Comparison of ENCODE assay signal across 8 mouse cellular contexts in the genomic region with DNA sequence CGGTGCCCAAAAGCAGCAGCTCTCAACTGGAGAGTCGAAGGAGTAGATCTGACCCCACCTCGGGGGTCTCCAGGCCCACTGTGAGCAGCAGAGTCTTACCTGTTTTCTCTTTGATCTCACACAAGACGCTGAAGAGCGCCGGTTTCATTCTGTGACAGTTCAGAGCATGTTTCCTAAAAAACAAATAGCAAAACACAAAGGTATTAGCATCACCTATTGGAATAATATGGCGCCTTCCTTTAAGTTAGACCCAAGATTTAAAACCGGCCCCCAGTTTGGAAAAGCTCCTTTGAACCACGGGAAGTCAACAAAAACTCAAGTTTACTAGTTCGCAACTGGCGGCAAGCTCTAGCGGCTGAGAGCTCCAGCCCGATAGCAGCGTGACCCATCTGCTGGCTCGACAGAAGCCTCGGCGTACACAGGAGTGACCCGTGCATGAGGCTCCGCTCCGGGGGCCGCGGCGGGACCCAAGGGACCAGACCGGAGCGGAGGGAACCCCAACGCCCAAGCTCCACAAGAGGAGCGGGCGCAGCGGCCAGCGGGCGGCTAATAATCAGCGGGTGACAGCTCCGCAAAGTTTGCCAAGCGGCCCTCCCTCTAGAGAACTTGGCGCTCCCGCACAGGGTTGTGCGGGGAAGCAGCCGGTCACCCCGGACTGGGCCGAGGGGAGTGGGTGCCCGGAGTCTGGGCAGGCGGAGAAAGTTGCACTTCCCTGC. TPM values are rescaled to one million over a fixed set of nuclear protein-coding genes. Genes with fewer than 3 reads are reported as not detected.
DNase-seq lines count a peak whose midpoint lies in the region; ATAC-seq and TF ChIP-seq lines count a peak whose summit lies in the region.

No protein-coding gene starts in this region.

- H3K27me3 ChIP-seq in C2C12 (ENCODE audit: control insufficient read depth, insufficient read depth, insufficient read length), result no peaks in the 10 kb centered on the region
- no peaks in the 10 kb centered on the region for H3K27me3 ChIP-seq in embryonic facial prominence, embryonic 15.5 days
- H3K27me3 ChIP-seq in heart, embryonic 15.5 days, result no peaks in the 10 kb centered on the region
- H3K27me3 ChIP-seq in small intestine, adult 2 months (ENCODE audit: control insufficient read depth, insufficient read depth, low read length), result no peaks in the 10 kb centered on the region

- H3K4me3 ChIP-seq in C2C12 (ENCODE audit: insufficient read depth, poor library complexity, severe bottlenecking), result peak overlapping the region; percentile 66
- H3K4me3 ChIP-seq in embryonic facial prominence, embryonic 15.5 days (replicated peaks), result peak overlapping the region; percentile 85
- H3K4me3 ChIP-seq in heart, embryonic 15.5 days, result peak overlapping the region; percentile 92
- H3K4me3 ChIP-seq in small intestine, adult 2 months (ENCODE audit: low read depth, low read length), result peak overlapping the region; percentile 83

- TF ChIP-seq POLR2A in small intestine, adult 2 months (IDR thresholded peaks at IDR 0.05; ENCODE audit: low read depth, low read length), result no peak

- WGBS in embryonic facial prominence, embryonic 15.5 days, result 1% methylated on average over 42 of the region's 42 CpGs
- 1% methylated on average over 42 of the region's 42 CpGs for WGBS in heart, embryonic 15.5 days
- 3% methylated on average over 42 of the region's 42 CpGs for WGBS in small intestine, adult 2 months

- H3K9me3 ChIP-seq in embryonic facial prominence, embryonic 15.5 days (replicated peaks), result no peaks in the 10 kb centered on the region
- H3K9me3 ChIP-seq in heart, embryonic 15.5 days (replicated peaks), result no peaks in the 10 kb centered on the region

- H3K79me2 ChIP-seq in C2C12 (ENCODE audit: control insufficient read depth, insufficient read depth), result peaks cover 14% of the 10 kb centered on the region

- H3ac ChIP-seq in C2C12 (ENCODE audit: control insufficient read depth, insufficient read length, low read depth), result peak overlapping the region; percentile 92

- ATAC-seq in embryonic facial prominence, embryonic 15.5 days (ENCODE audit: insufficient number of reproducible peaks, low FRiP score, low TSS enrichment, low read depth), result no peak
- ATAC-seq in heart, embryonic 15.5 days (replicated peaks; ENCODE audit: insufficient number of reproducible peaks, insufficient read depth, low FRiP score, low read depth), result no peak
- ATAC-seq in megakaryocyte-erythroid progenitor cell, adult 5-6 weeks (replicated peaks; ENCODE audit: low FRiP score, low TSS enrichment, poor library complexity, severe bottlenecking), result 0 out of 2 replicates have a peak, but pooled peaks have one; percentile 11

- peak; percentile 51 for DNase-seq in adrenal gland, postnatal 25 days
- DNase-seq in kidney, postnatal 14 days, result peak; percentile 47
- no peak for DNase-seq in frontal cortex, postnatal 36 days (ENCODE audit: low spot score in 2 of 2)

- H3K36me3 ChIP-seq in C2C12 (ENCODE audit: control insufficient read depth, insufficient read depth), result peaks cover 11% of the 10 kb centered on the region
- H3K36me3 ChIP-seq in embryonic facial prominence, embryonic 15.5 days, result no peaks in the 10 kb centered on the region
- H3K36me3 ChIP-seq in heart, embryonic 15.5 days, result no peaks in the 10 kb centered on the region
- no peaks in the 10 kb centered on the region for H3K36me3 ChIP-seq in small intestine, adult 2 months (ENCODE audit: control insufficient read depth, insufficient read depth, low read length)

- peak overlapping the region; percentile 95 for H3K27ac ChIP-seq in embryonic facial prominence, embryonic 15.5 days (replicated peaks)
- H3K27ac ChIP-seq in heart, embryonic 15.5 days, result peak overlapping the region; percentile 98
- no peak overlapping the region for H3K27ac ChIP-seq in small intestine, adult 2 months (ENCODE audit: insufficient read depth, low read depth, low read length)

- no peaks in the 10 kb centered on the region for H3K79me3 ChIP-seq in C2C12 (ENCODE audit: low read depth)

- peak overlapping the region; percentile 73 for H3K9ac ChIP-seq in embryonic facial prominence, embryonic 15.5 days
- peak overlapping the region; percentile 95 for H3K9ac ChIP-seq in heart, embryonic 15.5 days

- peak overlapping the region; percentile 96 for H3K4me2 ChIP-seq in embryonic facial prominence, embryonic 15.5 days (replicated peaks)
- peak overlapping the region; percentile 94 for H3K4me2 ChIP-seq in heart, embryonic 15.5 days

- no peak for TF ChIP-seq CTCF in C2C12 (IDR thresholded peaks at IDR 0.05; ENCODE audit: control insufficient read depth, insufficient read depth, insufficient read length)
- TF ChIP-seq CTCF in small intestine, adult 2 months (IDR thresholded peaks at IDR 0.05; ENCODE audit: extremely low read depth, insufficient read length, insufficient replicate concordance, low read depth, low read length), result no peak

- peaks cover 26% of the 10 kb centered on the region for H3K4me1 ChIP-seq in embryonic facial prominence, embryonic 15.5 days
- peaks cover 28% of the 10 kb centered on the region for H3K4me1 ChIP-seq in heart, embryonic 15.5 days (replicated peaks)
- H3K4me1 ChIP-seq in small intestine, adult 2 months (ENCODE audit: control insufficient read depth, insufficient read depth, insufficient read length, low read length), result no peaks in the 10 kb centered on the region; the same call in 1 of the 2 replicates

TF ChIP-seq in C2C12, 6 proteins besides CTCF, POLR2A, EP300 and RAD21:
- TF ChIP-seq MYOG (IDR thresholded peaks at IDR 0.05; ENCODE audit: control insufficient read depth, extremely low read depth, insufficient read length) (no peak), MYOD1 (IDR thresholded peaks at IDR 0.05; ENCODE audit: control insufficient read depth, insufficient read length, low read depth) (no peak), MAX (IDR thresholded peaks at IDR 0.05) (no peak), CEBPB (IDR thresholded peaks at IDR 0.05; ENCODE audit: low read depth) (no peak), USF1 (IDR thresholded peaks at IDR 0.05; ENCODE audit: low read depth) (no peak), FOSL1 (IDR thresholded peaks at IDR 0.05; ENCODE audit: insufficient read depth, low read length, poor library complexity, severe bottlenecking) (no peak)
TF ChIP-seq in C2C12: peak in this region for 0.

RNA-seq across cellular contexts. Expression of a gene that starts 2.1 kb away (rescaled TPM):
- 5.8 TPM for polyA plus RNA-seq in C2C12 (2012; fragmentation: generic; extraction: Trizol)
- 118 and 136 TPM in 2 replicates for total RNA-seq in adrenal gland, postnatal 25 days (2021)
- 21.1 and 21.6 TPM in 2 replicates for polyA plus RNA-seq in embryonic facial prominence, embryonic 15.5 days (2015; fragmentation: Nextera tagmentation; extraction: Ambion mirVana)
- 16.8 and 18.6 TPM in 2 replicates for polyA plus RNA-seq in heart, embryonic 15.5 days (2015; fragmentation: Nextera tagmentation; extraction: Ambion mirVana)
- total RNA-seq in megakaryocyte-erythroid progenitor cell, adult 5-6 weeks (2014; fragmentation: Nextera tagmentation), result 8.3 and 10.2 TPM in 2 replicates
- total RNA-seq in megakaryocyte-erythroid progenitor cell, adult 5-6 weeks (2017), result 4.8 and 12.8 TPM in 2 replicates
- 3.5 and 3.9 TPM in 2 replicates for polyA plus RNA-seq in small intestine, adult 2 months (2012; rRNA removed)

RNA-seq across cellular contexts. Expression of a gene that starts 35.7 kb away (rescaled TPM):
- polyA plus RNA-seq in C2C12 (2012; fragmentation: generic; extraction: Trizol), result 33.2 TPM
- 60.0 and 96.7 TPM in 2 replicates for total RNA-seq in adrenal gland, postnatal 25 days (2021)
- polyA plus RNA-seq in embryonic facial prominence, embryonic 15.5 days (2015; fragmentation: Nextera tagmentation; extraction: Ambion mirVana), result 103 and 104 TPM in 2 replicates
- polyA plus RNA-seq in heart, embryonic 15.5 days (2015; fragmentation: Nextera tagmentation; extraction: Ambion mirVana), result 65.2 and 67.0 TPM in 2 replicates
- total RNA-seq in megakaryocyte-erythroid progenitor cell, adult 5-6 weeks (2014; fragmentation: Nextera tagmentation), result 28.2 and 37.8 TPM in 2 replicates
- 52.8 and 54.3 TPM in 2 replicates for total RNA-seq in megakaryocyte-erythroid progenitor cell, adult 5-6 weeks (2017)
- 23.3 and 52.5 TPM in 2 replicates for polyA plus RNA-seq in small intestine, adult 2 months (2012; rRNA removed)

Comparison
In these comparisons a context has a peak if more than half of its experiments do, and no peak if none do; other contexts are left out.
1. DNase-seq: peak in adrenal gland, postnatal 25 days (single experiment) and kidney, postnatal 14 days (single experiment); none in frontal cortex, postnatal 36 days (0 of 2).
2. Peak in every context shown above with its lines, with median percentiles within 50 percentile points of each other: H3K4me3 ChIP-seq.